Mouse (Mus musculus) liver, adult (tissue): Measurements from ENCODE around the gene Phyh.
A peak's percentile ranks its signal among the peaks of the same experiment; 100 is the strongest.

Experiments
- GATA4 ChIP-seq: IDR thresholded peaks from 2 replicates; pipeline ENCODE4 v1.6.1; 2014; ENCODE audit warnings: mild to moderate bottlenecking, low read length; ENCODE audit not compliant: insufficient replicate concordance

The Phyh gene

DNA sequence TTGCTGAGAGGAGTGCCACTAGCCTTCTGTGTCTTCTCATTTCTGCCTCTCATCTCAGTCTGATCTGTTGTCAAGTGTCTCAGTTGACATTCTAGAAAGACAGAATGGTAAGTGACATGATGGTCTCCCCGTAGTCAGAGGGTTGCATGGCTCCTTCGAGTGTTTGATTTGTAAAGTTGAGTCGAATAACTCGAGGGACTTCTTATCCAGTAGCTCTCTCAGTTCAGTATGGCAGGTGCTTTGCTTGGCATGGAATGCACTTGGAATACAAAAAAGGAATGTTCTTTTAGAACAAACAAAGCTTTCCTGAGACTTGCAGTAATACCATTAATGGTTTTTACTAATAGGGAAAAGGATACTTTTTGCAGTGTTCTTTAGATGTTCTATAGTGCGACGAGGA, 11.7 kb upstream of the Phyh start:
- TF ChIP-seq GATA4, result no peak

DNA sequence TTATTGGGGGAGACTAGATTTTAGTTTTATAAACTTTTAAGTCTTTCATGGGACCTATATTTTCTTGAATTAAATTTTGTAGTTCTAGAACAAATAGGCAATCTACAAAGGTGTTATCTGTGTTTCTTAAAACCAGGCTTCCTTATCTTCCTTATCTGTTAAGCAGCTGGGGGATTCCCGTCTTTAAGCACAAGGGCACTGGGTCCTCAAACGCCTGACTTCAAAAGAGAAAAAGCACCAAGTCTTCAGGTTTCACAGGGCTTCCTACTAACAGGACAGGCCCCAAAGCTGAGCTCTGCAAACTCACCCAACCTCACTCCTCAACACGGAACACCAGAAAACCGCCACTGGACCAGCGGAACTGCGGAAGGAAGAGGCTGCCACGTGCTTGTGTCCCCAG, 10.9 kb upstream of the Phyh start:
- no peak for TF ChIP-seq GATA4

DNA sequence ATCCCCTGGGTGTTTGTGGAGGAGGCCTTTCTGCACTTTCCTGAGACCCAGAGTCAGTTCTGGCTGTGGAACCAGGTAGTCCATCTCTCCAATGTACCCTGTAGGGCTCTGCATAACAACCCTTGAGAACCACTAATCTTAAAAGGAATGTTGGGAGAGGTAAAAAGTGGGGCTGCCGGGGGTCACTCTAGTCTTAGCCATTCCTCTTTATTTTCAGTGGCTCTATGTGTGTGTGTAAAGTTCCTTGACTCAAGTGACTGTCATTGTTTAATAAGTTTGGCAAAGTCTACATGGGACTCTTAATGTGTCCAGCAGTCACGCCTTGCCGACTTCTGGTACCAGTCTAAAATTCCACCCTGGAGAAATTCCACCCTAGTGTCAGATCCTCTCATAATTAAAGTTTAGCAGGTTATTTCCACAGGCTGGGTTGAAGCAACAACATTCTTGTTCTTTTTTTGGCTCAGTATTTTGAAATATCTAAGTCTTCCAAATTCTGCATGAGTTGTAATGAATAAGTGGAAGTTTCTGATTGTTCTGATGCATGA, 10.0 kb upstream of the Phyh start:
- TF ChIP-seq GATA4, result no peak

DNA sequence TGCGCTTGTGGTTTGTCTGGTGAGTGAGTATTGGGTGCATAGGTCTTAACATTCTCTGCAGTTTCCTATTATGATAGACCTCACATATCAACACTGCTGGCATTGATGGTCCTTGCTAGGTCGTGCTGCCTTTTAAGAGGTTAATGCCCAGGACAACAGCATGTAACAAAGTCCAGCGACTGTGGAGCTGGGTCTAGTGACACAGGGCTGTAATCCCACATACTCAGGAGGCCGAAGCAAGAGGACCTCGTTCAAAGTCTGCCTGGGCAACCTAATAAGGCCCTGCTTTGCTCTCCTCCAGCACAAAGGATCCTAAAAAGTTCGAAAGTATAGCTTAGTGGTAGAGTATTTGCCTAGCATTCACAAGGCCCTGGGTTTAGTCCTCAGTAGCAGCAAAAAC, 8.9 kb upstream of the Phyh start:
- no peak for TF ChIP-seq GATA4

DNA sequence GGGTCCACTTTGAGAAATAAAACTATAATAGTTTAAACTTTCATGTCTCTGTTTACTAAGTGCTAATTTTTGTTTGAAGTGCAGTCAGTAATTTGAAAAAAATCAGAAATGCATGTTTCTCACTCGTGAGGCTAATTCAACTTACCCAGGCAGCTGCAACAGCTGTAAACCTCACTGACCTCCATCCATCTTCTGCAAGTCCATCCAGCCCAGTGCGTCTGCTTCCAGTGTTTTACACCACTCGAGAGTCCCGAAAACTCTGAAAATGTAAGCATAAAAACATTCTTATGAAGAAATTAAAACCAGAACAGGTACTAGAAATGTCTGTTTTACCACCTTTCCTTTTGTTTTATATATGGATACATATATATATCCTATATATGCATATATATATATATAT, 8.3 kb upstream of the Phyh start:
- TF ChIP-seq GATA4, result no peak

DNA sequence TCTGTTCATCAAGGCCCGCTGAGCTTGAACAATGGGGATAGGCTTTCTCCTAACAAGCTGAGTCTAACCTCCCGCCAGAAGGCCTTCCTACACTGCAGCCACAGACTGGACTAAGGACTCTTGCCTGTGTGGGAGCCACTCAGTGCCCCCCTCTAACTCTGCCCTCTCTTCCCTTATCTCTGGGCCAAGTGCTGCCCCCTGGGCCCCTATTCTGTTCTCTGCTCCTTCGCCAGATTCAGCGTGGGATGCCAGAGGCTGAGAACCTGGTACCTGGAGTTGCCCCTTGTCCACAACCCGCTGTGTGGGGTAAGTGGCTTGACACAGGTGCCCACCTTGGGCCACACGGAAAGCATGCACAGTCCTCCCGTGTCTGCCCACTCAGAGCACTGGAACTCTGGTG, 4.9 kb upstream of the Phyh start:
- no peak for TF ChIP-seq GATA4

DNA sequence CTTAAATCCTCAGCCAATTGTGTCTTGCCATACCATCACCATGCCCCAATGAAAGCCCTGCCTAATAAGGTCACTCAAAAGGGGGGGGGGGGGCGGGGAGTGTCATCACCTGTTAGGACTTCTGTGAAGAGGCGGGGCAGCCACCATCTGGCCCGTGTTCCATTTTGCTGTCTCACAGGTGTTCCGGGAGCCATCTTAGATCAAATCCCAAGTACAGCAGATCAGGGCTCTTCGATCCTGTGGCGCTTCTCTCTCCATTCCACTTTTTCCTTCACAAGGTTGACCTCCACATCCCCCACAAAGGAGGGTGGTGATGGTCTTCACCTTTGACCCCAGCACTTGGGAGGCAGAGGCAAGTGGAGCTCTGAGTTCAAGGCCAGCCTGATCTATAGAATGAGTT, 2.8 kb upstream of the Phyh start:
- no peak for TF ChIP-seq GATA4

DNA sequence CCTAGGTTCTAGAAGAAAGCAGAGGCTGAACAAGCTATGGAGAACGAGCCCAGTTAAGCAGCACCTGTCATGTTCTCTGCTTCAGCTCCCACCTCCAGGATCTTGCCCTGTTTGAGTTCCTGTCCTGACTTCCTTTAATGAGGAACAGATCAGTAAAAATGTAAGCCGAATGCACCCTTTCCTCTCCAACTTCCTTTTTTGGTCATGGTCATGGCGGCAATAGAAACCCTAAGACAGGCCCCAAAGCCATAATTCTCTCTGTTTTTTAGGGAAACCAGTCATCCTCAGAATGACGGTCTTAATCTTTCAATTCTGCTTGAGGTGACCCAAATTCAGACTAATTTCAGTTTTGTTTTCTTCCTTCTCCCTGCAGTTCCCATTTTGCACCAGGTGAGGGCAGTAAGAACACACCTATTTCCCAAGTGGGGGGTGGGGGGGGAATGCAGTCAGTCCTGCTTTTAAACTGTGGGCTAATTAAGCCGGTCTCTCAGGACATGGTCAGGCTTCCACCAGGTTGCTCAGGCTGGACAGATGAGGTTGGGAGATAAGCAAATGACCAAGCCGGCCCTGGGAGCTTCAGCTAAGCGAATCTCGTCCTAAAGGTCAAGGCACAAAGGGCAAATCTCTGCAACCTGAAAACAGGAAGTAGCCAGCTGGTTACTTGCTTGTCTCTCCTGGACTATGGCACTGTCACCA, 1.3 kb upstream of the Phyh start:
- TF ChIP-seq GATA4, result peak; percentile 100

DNA sequence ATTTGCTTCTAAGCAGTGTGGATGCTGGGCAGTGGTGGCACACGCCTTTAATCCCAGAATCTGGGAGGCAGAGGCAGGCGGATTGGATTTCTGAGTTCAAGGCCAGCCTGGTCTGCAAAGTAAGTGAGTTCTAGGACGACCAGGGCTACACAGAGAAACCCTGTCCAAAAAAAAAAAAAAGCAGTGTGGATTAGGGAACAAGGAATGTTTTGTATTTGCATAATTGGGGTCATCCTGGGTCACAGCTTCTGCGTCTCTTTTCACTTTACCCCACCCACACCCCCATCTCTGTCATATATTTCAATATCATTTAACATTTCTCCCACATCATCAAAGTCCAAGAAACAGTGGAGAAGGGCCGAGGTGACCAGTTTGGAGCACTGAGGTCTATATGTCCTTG, 2.2 kb downstream of the Phyh start:
- TF ChIP-seq GATA4, result no peak

DNA sequence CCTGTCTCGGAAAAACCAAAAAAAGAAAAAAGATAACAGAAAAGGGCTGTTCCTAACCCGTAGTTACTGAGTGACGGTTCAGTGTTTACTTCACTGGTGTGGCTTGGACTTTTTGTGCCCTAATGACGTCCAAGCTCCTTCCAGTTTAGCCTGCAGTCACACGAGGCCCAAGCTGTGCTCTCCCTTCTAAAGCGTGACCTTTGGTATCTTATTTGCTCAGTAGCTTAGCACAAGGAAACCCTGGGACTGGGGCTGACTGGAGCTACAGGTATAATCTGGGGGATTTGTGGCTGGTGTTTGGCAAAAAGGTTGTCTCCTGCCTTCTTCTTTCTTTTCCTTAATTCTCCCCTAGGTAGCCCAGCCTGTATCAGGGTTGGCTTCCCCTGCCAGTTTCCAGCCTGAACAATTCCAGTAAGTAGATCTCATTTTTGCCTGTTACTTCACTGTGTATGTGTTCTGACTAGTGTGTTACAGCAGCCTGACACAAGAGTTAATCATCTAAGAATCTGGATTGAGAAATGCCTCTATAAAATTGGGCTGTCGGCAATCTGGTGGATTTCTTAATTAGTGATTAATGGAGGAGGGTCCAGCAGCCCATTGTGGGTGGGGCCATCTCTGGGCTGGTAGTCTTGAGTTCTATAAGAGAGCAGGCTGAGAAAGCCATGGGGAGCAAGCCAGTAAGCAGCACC, 3.8 kb downstream of the Phyh start:
- peak; percentile 50; the same call in 1 of the 2 replicates for TF ChIP-seq GATA4

DNA sequence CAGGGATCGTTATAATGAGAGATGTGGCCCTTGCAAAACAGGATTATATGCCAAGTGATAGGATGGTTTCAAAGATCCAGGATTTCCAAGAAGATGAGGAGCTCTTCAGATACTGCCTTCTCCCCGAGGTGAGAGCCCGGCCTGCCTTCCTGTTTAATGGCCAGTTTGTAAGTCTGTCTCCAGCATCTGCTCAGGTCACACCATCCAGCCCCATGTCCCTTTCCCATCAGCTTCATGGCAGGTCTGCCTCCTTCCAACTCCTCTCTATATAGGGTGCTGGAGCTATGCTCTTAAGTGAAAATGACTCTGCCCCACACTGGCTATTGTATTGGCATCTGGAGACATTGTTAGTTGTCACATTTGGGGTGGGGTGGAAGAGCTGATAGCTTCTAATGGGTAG, 8.6 kb downstream of the Phyh start:
- TF ChIP-seq GATA4, result no peak

DNA sequence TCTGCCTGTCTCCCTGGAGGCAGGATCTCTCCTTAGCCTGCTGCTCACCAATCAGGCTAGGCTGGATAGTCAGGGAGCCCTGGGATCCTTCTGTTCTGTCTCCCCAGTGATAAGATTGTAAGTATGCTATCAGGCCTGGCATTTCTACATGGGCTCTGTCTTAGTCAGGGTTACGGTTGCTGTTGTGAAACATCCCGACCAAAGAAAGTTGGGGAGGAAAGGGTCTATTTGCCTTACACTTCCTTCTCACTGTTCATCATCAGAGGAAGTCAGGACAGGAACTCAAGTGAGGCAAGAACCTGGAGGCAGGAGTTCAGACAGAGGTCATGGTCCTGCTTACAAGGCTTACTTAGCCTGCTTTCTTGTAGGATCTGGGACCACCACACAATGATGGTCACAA, 10.4 kb downstream of the Phyh start:
- TF ChIP-seq GATA4, result no peak

DNA sequence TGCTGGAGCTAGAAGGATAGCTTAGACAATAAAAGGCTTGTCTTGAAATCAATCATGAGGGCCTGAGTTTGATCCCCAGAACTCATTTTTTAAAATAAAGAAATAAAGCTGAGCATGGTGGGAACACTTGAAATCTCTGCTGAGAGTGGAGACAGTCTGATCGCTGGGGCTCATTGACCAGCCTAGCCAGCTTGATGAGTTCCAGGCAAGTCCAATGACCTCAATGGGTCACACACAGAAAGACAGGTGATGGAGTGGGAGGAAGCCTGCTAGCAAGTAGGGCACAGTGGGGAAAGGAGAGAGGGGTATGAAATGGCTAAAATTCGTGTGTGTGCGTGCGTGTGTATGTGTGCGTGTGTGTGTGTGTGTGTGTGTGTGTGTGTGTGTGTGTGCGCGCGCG, 15.7 kb downstream of the Phyh start:
- no peak for TF ChIP-seq GATA4

DNA sequence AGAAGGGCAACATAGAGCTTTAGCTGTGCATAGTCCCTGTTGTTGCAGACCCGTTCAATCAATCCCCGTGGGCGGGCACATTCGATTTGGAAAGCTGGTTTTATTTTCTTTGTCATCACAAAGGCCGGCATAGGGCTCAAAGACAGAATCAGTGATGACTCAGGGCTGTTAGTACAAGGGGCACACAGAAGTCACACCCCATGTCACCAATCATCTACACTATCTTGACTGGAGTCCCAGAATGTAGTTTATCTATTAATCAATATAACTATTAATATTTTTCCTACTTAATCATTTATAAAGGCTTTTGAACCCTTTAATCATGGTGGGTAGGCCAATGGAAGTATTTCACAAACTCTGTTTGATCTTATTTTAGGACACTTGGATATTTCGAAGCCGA, 19.1 kb downstream of the Phyh start:
- TF ChIP-seq GATA4, result 0 out of 2 replicates have a peak, but pooled peaks have one; percentile 43

DNA sequence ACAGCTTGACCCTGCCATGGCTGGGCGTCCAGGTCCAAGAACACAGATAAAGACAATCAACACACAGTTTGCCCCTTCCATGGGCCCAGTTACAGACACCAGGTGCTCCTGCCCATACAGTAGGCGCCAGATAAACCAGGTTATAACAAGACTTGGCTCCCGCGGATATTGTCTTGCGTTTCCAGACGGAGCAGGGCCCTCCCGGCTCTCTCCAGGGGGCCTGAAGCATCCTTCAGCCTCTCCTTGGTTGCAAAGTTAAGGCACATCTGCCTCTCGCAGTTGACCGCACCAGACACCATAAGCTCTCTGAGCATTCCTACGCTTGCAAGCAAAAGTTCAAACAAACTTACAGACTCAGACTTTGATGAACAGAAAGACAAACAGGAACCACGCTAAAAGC, 22.0 kb downstream of the Phyh start:
- no peak for TF ChIP-seq GATA4

DNA sequence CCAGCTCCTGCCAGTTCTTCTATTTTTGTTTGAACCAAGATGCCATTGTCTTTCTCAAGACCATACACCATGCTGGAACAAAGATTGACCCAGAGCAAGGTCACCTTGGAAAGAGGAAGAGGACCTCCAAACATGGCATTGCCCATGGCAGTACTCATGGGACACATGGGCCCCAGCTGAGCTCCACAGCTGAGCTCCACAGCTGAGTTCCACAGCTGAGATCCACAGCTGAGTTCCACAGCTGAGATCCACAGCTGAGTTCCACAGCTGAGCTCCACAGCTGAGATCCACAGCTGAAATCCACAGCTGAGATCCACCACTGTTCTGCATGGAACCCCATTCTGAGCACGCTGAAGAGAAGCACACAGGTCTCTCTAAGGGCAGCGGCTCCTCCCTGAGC, 32.2 kb downstream of the Phyh start:
- no peak for TF ChIP-seq GATA4

DNA sequence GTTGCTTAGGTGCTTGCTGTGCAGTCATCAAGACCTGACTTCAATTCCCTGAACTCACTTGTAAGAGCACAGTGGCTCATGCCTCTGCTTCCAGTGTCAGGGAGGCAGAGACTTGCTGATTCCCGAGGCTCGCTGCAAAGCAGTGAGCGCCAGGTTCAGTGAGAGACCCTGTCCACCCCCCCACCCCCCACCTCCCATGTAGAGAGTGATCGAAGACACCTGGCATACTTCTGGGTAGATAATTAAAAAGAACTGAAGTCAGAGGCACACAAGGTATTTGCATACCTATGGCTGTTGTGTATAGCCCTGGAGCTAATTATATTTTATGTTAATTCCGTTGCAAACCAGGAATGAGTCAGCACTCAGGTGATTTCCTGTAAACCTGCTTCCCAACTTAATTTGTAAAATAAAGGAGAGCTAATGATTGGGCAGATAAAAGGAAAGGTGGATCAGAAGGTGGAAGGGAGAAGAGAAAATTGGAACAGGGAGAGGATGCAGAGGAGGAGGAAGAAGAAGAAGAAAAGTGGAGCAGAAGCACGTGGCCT, 35.5 kb downstream of the Phyh start:
- no peak for TF ChIP-seq GATA4

DNA sequence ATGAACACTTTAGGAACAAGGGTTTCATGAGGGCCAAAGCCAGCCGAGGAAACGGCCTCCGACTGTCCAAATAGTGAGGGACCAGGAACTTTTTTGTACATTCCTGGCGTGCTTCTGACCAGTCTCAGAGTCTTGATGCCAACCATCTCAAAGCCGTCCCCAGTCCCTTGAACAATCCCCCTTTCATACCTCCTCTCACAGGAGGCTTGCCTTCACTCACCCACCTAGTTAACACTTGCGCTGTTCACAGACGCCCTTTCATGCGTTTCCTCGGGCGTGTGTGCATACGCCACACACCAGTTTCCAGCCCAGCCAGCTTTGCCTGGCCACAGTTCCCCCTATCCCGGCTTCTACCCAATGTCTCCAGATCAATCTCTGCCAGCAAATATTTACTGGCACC, 39.2 kb downstream of the Phyh start:
- TF ChIP-seq GATA4, result no peak
